Mouse (Mus musculus): ENCODE data around the gene Plcb1. TPM values are rescaled to one million over a fixed set of nuclear protein-coding genes. Genes with fewer than 3 reads are reported as not detected.

Gene Plcb1
- polyA plus RNA-seq, 1 experiment from 2014 or later, result 11.7 TPM

DNA sequence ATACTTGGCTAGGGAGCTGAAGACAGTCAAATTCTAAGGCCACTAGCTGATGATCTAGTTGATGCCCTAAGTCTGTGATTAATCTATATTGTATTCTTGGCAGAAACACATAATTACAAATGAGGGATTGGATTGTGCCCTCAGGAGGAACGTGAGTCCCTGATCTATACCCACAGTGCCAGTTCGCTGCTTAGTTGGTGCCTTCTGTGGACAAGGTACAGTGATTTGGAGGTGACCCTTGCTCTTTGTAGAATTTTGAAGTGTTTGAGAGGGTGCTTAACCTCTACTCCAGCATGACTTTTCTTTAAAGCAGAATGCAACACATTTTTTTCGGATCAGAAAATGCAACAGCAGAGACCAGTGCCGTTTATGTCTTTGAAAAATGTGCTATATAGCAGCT, 145.1 kb downstream of the Plcb1 start:
- peaks cover 2% of the 10 kb centered on the region; the same call in 1 of the 2 replicates for H3K4me1 ChIP-seq (ENCODE audit: control insufficient read depth, insufficient read depth, low read length)
- H3K4me3 ChIP-seq (ENCODE audit: low read depth, low read length), result no peak overlapping the region
- ATAC-seq (ENCODE audit: insufficient read depth, low FRiP score, low TSS enrichment) (no peak), DNase-seq (ENCODE audit: low spot score) (no peak)
- H3K9ac ChIP-seq (ENCODE audit: low read length), result no peak overlapping the region
- no peaks in the 10 kb centered on the region for H3K9me3 ChIP-seq (ENCODE audit: control insufficient read depth, low read length)
- no peak overlapping the region for H3K4me2 ChIP-seq (ENCODE audit: low read depth)
- no peaks in the 10 kb centered on the region for H3K36me3 ChIP-seq (ENCODE audit: control insufficient read depth, insufficient read depth, low read length)
- no peak overlapping the region for H3K27ac ChIP-seq (ENCODE audit: low read depth, low read length)
- 86% methylated on average over 4 of the region's 4 CpGs for WGBS
- no peaks in the 10 kb centered on the region for H3K27me3 ChIP-seq (ENCODE audit: control insufficient read depth, insufficient read depth, low read length)

DNA sequence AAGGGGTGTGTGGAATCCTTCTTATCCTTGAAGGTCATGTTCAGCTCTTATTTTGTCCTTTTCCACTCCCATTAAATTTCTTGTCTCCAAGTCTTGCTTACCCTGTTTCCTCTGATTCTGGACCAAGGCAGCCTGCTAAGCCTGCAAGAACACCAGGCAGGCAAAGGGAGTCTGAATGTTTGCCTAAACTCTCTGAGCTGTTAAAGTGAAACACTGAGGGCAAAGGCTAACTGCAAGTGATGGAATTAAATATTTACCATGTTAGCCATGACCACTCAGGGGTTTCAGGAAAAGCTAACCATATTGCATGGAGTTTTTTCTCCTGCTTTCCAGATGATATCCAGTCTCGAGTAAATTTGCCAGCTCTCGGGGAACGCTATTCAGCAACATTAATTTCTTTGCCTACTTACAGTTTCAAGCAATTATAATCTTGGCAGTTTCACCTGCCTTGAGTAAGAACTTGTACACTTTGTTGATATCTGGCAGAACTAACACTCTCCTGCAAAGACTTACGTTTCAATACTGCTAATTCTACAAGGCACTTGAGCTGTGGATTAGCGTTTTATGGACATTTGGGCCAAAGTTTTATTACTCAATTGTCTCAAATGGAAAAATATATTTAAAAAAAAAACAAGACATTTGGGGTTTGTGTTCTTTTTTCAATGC, 146.0 kb downstream of the Plcb1 start:
- ATAC-seq (ENCODE audit: insufficient read depth, low FRiP score, low TSS enrichment) (no peak), DNase-seq (ENCODE audit: low spot score) (no peak)
- no peak overlapping the region for H3K9ac ChIP-seq (ENCODE audit: low read length)
- no peaks in the 10 kb centered on the region for H3K27me3 ChIP-seq (ENCODE audit: control insufficient read depth, insufficient read depth, low read length)
- 83% methylated on average over 5 of the region's 5 CpGs for WGBS
- no peak overlapping the region for H3K4me3 ChIP-seq (ENCODE audit: low read depth, low read length)
- peaks cover 2% of the 10 kb centered on the region; the same call in 1 of the 2 replicates for H3K4me1 ChIP-seq (ENCODE audit: control insufficient read depth, insufficient read depth, low read length)
- H3K36me3 ChIP-seq (ENCODE audit: control insufficient read depth, insufficient read depth, low read length), result no peaks in the 10 kb centered on the region
- H3K9me3 ChIP-seq (ENCODE audit: control insufficient read depth, low read length), result no peaks in the 10 kb centered on the region
- no peak overlapping the region for H3K4me2 ChIP-seq (ENCODE audit: low read depth)
- no peak overlapping the region for H3K27ac ChIP-seq (ENCODE audit: low read depth, low read length)

DNA sequence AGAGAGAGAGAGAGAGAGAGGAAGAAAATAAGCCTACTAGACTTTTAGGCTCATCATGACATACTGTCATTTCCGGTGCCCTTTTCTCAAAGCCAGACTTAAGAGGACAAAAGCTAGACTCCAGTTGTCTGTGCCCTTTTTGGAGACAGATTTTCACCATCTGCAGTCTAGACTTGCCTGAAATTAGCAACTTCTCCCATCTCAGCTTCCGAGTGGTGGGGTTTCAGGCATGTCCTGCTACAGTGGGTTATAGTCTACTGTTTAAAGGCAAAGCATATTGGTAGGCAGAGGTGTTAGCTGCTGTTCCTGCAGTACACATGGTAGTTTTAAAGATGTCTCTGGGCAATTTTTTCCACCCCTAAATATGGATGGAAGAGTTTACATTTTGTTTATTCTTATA, 149.6 kb downstream of the Plcb1 start:
- Histone ChIP-seq H3K9ac (ENCODE audit: low read length) (no peak overlapping the region), H3K27me3 (ENCODE audit: control insufficient read depth, insufficient read depth, low read length) (no peaks in the 10 kb centered on the region), H3K9me3 (ENCODE audit: control insufficient read depth, low read length) (no peaks in the 10 kb centered on the region), H3K4me2 (ENCODE audit: low read depth) (no peak overlapping the region), H3K36me3 (ENCODE audit: control insufficient read depth, insufficient read depth, low read length) (no peaks in the 10 kb centered on the region), H3K27ac (ENCODE audit: low read depth, low read length) (no peak overlapping the region), H3K4me1 (ENCODE audit: control insufficient read depth, insufficient read depth, low read length) (no peaks in the 10 kb centered on the region), H3K4me3 (ENCODE audit: low read depth, low read length) (no peak overlapping the region)
- DNase-seq (ENCODE audit: low spot score) (no peak), ATAC-seq (ENCODE audit: insufficient read depth, low FRiP score, low TSS enrichment) (no peak)
- 90% methylated on average over 2 of the region's 2 CpGs for WGBS

DNA sequence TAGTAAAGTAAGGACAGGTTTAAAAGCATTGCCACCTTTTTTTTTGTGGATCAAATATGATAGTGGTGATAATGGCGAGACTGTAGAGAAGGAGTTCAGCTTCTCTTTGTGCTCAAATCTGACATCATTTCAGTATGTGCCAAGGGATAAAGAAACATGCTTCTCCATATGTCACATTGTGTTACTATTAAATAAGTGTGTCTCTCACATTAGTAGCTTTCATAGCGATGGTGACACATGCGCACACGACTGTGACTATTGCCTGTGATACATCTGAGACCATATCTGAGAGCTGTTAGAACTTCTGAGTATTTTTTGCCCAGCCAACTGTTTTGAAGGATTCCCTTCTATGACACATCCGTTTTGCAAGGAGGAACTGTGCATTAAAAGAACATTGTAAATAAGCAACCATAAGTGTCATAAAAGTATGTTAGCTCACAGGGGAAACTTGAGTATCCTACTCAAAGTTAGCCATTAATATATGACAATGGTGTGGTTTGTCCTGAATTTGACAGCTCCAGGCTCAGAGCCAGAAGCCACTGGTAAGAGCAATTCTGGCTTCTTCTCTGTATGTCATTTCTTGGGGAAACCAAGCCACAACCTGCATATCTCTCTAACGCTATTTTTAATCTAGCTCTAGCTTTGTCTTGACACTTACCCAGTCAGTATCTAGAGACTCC, 150.2 kb downstream of the Plcb1 start:
- Histone ChIP-seq H3K9me3 (ENCODE audit: control insufficient read depth, low read length) (no peaks in the 10 kb centered on the region), H3K27me3 (ENCODE audit: control insufficient read depth, insufficient read depth, low read length) (no peaks in the 10 kb centered on the region), H3K4me2 (ENCODE audit: low read depth) (no peak overlapping the region), H3K27ac (ENCODE audit: low read depth, low read length) (no peak overlapping the region), H3K4me1 (ENCODE audit: control insufficient read depth, insufficient read depth, low read length) (no peaks in the 10 kb centered on the region), H3K36me3 (ENCODE audit: control insufficient read depth, insufficient read depth, low read length) (no peaks in the 10 kb centered on the region), H3K4me3 (ENCODE audit: low read depth, low read length) (no peak overlapping the region), H3K9ac (ENCODE audit: low read length) (no peak overlapping the region)
- ATAC-seq (ENCODE audit: insufficient read depth, low FRiP score, low TSS enrichment), result no peak
- 94% methylated on average over 6 of the region's 6 CpGs for WGBS
- no peak for DNase-seq (ENCODE audit: low spot score)

DNA sequence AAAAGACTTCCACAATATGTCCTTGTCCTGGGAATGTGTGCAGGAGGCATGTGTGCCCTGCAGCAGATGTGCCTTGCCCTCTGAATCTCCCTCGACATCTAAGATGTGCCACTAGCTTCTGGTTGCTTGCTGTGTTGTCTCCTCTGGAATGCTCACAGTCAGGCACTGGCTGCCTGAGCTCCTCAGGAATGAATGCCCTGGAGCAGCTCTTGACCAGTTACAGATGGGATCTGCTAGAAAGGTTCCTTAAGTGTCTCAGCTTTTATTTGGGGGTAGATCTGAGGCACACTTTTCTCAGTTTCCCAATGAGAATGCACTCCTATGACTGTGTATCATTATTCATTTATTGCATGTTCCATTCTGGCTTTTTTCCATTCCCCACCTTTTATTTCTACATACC, 151.8 kb downstream of the Plcb1 start:
- DNase-seq (ENCODE audit: low spot score), result no peak
- no peaks in the 10 kb centered on the region for H3K4me1 ChIP-seq (ENCODE audit: control insufficient read depth, insufficient read depth, low read length)
- no peak overlapping the region for H3K9ac ChIP-seq (ENCODE audit: low read length)
- 39% methylated on average over 1 of the region's 1 CpGs for WGBS
- H3K36me3 ChIP-seq (ENCODE audit: control insufficient read depth, insufficient read depth, low read length), result no peaks in the 10 kb centered on the region
- H3K9me3 ChIP-seq (ENCODE audit: control insufficient read depth, low read length), result no peaks in the 10 kb centered on the region
- H3K27ac ChIP-seq (ENCODE audit: low read depth, low read length), result no peak overlapping the region
- no peaks in the 10 kb centered on the region for H3K27me3 ChIP-seq (ENCODE audit: control insufficient read depth, insufficient read depth, low read length)
- ATAC-seq (ENCODE audit: insufficient read depth, low FRiP score, low TSS enrichment), result no peak
- H3K4me3 ChIP-seq (ENCODE audit: low read depth, low read length), result no peak overlapping the region
- H3K4me2 ChIP-seq (ENCODE audit: low read depth), result no peak overlapping the region

DNA sequence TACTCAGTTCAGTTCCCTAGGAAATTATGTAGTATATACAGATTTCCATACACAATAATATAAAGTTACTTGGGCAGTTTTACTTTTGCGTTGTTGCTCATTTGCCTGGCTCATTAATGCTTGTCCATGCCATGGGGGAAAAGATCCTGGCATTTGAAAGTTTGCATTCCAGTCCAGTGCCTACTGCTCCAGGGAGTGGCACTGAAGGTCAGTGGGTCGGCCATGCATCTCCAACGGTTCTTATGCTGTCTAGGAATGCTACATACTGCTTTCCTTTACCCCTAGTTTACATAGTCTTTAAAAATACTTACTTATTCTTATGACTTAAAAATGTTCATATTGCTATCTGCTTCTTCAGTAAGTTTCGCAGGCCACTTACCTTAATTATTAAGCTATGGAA, 156.2 kb downstream of the Plcb1 start:
- H3K9ac ChIP-seq (ENCODE audit: low read length), result no peak overlapping the region
- H3K4me3 ChIP-seq (ENCODE audit: low read depth, low read length), result no peak overlapping the region
- H3K9me3 ChIP-seq (ENCODE audit: control insufficient read depth, low read length), result no peaks in the 10 kb centered on the region
- no peaks in the 10 kb centered on the region for H3K27me3 ChIP-seq (ENCODE audit: control insufficient read depth, insufficient read depth, low read length)
- no peak overlapping the region for H3K4me2 ChIP-seq (ENCODE audit: low read depth)
- H3K4me1 ChIP-seq (ENCODE audit: control insufficient read depth, insufficient read depth, low read length), result no peaks in the 10 kb centered on the region
- no peak for ATAC-seq (ENCODE audit: insufficient read depth, low FRiP score, low TSS enrichment)
- 86% methylated on average over 4 of the region's 4 CpGs for WGBS
- DNase-seq (ENCODE audit: low spot score), result no peak
- H3K27ac ChIP-seq (ENCODE audit: low read depth, low read length), result no peak overlapping the region
- no peaks in the 10 kb centered on the region for H3K36me3 ChIP-seq (ENCODE audit: control insufficient read depth, insufficient read depth, low read length)

DNA sequence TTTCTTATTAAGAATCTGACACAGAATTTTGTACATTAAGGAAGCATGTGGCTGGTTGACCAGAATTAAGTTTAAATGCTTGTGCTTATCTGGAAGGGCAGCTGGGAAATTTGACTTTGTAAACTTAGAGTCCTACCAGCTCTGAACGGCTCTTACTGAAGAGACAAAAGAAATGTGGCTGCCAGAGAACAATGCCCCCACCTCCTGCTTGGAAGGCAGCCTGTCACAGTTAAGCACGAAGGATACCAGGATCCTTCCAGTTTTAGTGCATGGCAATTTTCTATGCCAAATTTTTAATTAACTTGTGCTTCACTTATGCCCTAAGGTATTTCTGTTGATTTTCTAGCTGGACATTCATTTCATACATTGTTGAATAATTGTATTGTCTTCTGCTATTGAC, 157.1 kb downstream of the Plcb1 start:
- no peak overlapping the region for H3K9ac ChIP-seq (ENCODE audit: low read length)
- H3K9me3 ChIP-seq (ENCODE audit: control insufficient read depth, low read length), result no peaks in the 10 kb centered on the region
- ATAC-seq (ENCODE audit: insufficient read depth, low FRiP score, low TSS enrichment) (no peak), DNase-seq (ENCODE audit: low spot score) (no peak)
- no peak overlapping the region for H3K4me2 ChIP-seq (ENCODE audit: low read depth)
- no peaks in the 10 kb centered on the region for H3K27me3 ChIP-seq (ENCODE audit: control insufficient read depth, insufficient read depth, low read length)
- no peak overlapping the region for H3K4me3 ChIP-seq (ENCODE audit: low read depth, low read length)
- no peak overlapping the region for H3K27ac ChIP-seq (ENCODE audit: low read depth, low read length)
- 23% methylated on average over 2 of the region's 2 CpGs for WGBS
- H3K36me3 ChIP-seq (ENCODE audit: control insufficient read depth, insufficient read depth, low read length), result no peaks in the 10 kb centered on the region
- H3K4me1 ChIP-seq (ENCODE audit: control insufficient read depth, insufficient read depth, low read length), result no peaks in the 10 kb centered on the region

DNA sequence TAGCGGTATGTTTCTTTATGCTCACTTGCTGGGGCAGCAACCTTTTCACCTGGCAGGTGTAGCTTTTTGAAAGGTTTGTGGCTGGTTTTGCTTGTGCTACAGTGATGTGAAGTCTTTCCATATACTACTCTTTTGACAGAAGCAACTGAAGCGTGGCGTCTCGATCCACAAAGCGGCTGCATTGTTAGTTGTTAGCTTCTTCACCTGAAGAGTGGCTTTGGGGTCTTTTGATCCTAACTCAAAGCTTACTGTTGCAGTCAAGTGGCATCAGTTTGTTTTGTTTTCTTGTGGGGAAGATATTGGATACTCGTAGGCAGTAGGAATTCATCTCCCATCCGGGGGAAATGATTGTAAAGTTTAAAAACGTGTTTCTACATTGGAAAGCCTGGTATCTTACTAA, 160.5 kb downstream of the Plcb1 start:
- Histone ChIP-seq H3K9me3 (ENCODE audit: control insufficient read depth, low read length) (no peaks in the 10 kb centered on the region), H3K36me3 (ENCODE audit: control insufficient read depth, insufficient read depth, low read length) (no peaks in the 10 kb centered on the region), H3K4me2 (ENCODE audit: low read depth) (no peak overlapping the region), H3K9ac (ENCODE audit: low read length) (no peak overlapping the region), H3K27ac (ENCODE audit: low read depth, low read length) (no peak overlapping the region), H3K4me1 (ENCODE audit: control insufficient read depth, insufficient read depth, low read length) (no peaks in the 10 kb centered on the region), H3K27me3 (ENCODE audit: control insufficient read depth, insufficient read depth, low read length) (no peaks in the 10 kb centered on the region), H3K4me3 (ENCODE audit: low read depth, low read length) (no peak overlapping the region)
- ATAC-seq (ENCODE audit: insufficient read depth, low FRiP score, low TSS enrichment) (no peak), DNase-seq (ENCODE audit: low spot score) (no peak)
- 88% methylated on average over 8 of the region's 8 CpGs for WGBS

DNA sequence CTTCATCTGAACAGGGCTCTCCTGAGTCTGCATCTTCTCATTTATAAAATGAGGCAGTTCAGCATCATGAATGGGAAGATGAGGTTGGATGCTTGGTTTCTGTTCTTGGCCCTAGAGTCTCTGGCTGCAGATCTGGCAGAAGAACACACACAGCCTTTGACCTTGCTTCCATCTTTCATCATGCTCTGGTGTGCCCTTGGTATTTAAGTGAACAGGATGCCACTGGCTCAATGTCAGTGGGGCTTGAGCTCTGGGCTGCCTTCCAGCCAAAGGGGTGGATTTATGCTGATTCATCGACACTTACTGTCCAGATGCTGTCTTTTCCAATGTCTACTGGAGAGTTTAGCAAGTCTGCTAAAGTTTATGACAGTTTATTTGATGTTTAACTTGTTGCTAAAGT, 161.0 kb downstream of the Plcb1 start:
- no peaks in the 10 kb centered on the region for H3K27me3 ChIP-seq (ENCODE audit: control insufficient read depth, insufficient read depth, low read length)
- WGBS, result 85% methylated on average over 1 of the region's 1 CpGs
- H3K9ac ChIP-seq (ENCODE audit: low read length), result no peak overlapping the region
- H3K4me1 ChIP-seq (ENCODE audit: control insufficient read depth, insufficient read depth, low read length), result no peaks in the 10 kb centered on the region
- no peak for ATAC-seq (ENCODE audit: insufficient read depth, low FRiP score, low TSS enrichment)
- no peaks in the 10 kb centered on the region for H3K36me3 ChIP-seq (ENCODE audit: control insufficient read depth, insufficient read depth, low read length)
- no peak overlapping the region for H3K27ac ChIP-seq (ENCODE audit: low read depth, low read length)
- no peak overlapping the region for H3K4me2 ChIP-seq (ENCODE audit: low read depth)
- H3K4me3 ChIP-seq (ENCODE audit: low read depth, low read length), result no peak overlapping the region
- DNase-seq (ENCODE audit: low spot score), result no peak
- H3K9me3 ChIP-seq (ENCODE audit: control insufficient read depth, low read length), result no peaks in the 10 kb centered on the region
